Mouse (Mus musculus) small intestine, adult 2 months (tissue): ENCODE results near the gene Phactr1.

Experiments used
- CTCF ChIP-seq: fragments of 200-500 bp; IDR thresholded peaks from 2 replicates; pipeline ENCODE4 v1.5.1; 2012; ENCODE audit warnings: low read depth, mild to moderate bottlenecking, control low read depth, inconsistent platforms, low read length, moderate library complexity, mixed read lengths; ENCODE audit not compliant: insufficient replicate concordance, insufficient read length; ENCODE audit errors: extremely low read depth
- POLR2A ChIP-seq: fragments of 200-500 bp; IDR thresholded peaks from 2 replicates; pipeline ENCODE4 v1.6.1; 2012; ENCODE audit warnings: low read depth, mild to moderate bottlenecking, control low read depth, inconsistent platforms, low read length, moderate library complexity

- no peak for TF ChIP-seq CTCF
- no peak for TF ChIP-seq POLR2A
These were observed 449.7 kb downstream of the Phactr1 start for GRCm38 (mm10) chr13:43130161-43130560.
